Mouse (Mus musculus) heart, embryonic 11.5 days (tissue): ENCODE data around the gene Evc. TPM values are rescaled to one million over a fixed set of nuclear protein-coding genes. Genes with fewer than 3 reads are reported as not detected.

Experiments used
- ATAC-seq: fragments of 200-750 bp; cut with Nextera tagmentation; replicated peaks from 2 replicates; pipeline ENCODE4 v1.8.0; 2017; ENCODE audit warnings: moderate library complexity; ENCODE audit not compliant: insufficient number of reproducible peaks, low FRiP score, low TSS enrichment
- H3K27ac ChIP-seq: fragments of 300-500 bp; sonication (generic); 2 replicates; pipeline ENCODE4 v1.5.1; 2014; ENCODE audit warnings: mild to moderate bottlenecking, low read depth, low read length
- H3K27me3 ChIP-seq: fragments of 300-500 bp; sonication (generic); 2 replicates; pipeline ENCODE4 v1.6.1; 2014; ENCODE audit warnings: mild to moderate bottlenecking, low read length, mixed read lengths; ENCODE audit not compliant: control insufficient read depth, insufficient read depth
- H3K36me3 ChIP-seq: fragments of 300-500 bp; sonication (generic); 2 replicates; pipeline ENCODE4 v1.6.1; 2014; ENCODE audit warnings: mild to moderate bottlenecking, low read length, moderate library complexity, mixed read lengths; ENCODE audit not compliant: control insufficient read depth, insufficient read depth
- H3K4me1 ChIP-seq: fragments of 300-500 bp; sonication (generic); 2 replicates; pipeline ENCODE4 v1.6.1; 2014; ENCODE audit warnings: low read length; ENCODE audit not compliant: control insufficient read depth, insufficient read depth
- H3K4me2 ChIP-seq: fragments of 300-500 bp; sonication (generic); 2 replicates; pipeline ENCODE4 v1.6.1; 2014; ENCODE audit warnings: mild to moderate bottlenecking, moderate library complexity
- H3K4me3 ChIP-seq: fragments of 300-500 bp; sonication (generic); 2 replicates; pipeline ENCODE4 v1.5.1; 2014; ENCODE audit warnings: low read depth, low read length
- H3K9ac ChIP-seq: fragments of 300-500 bp; sonication (generic); 2 replicates; pipeline ENCODE4 v1.6.1; 2014; ENCODE audit warnings: mild to moderate bottlenecking, low read depth, low read length, moderate library complexity
- H3K9me3 ChIP-seq: fragments of 300-500 bp; sonication (generic); replicated peaks from 2 replicates; pipeline ENCODE4 v1.6.1; 2016; ENCODE audit warnings: low read length; ENCODE audit not compliant: control insufficient read depth
- WGBS: fragments of 180-500 bp; shearing (Covaris S2); extraction: QIAGEN DNeasy Blood & Tissue Kit; methylation state at CpG from one replicate; pipeline ENCODE4 v1.1.7; 2014; ENCODE audit not compliant: insufficient replicate concordance; 5-methylcytosine and 5-hydroxymethylcytosine counted together
- polyA plus RNA-seq: library from polyadenylated mRNA; unstranded; fragments of >200 nt; fragmentation: Nextera tagmentation; extraction: Ambion mirVana; gene quantifications from 2 replicates; pipeline ENCODE4 v1.2.1, GENCODE M21; 2014

Gene Evc
- polyA plus RNA-seq, 1 experiment from 2014 or later, result 4.0 TPM

DNA sequence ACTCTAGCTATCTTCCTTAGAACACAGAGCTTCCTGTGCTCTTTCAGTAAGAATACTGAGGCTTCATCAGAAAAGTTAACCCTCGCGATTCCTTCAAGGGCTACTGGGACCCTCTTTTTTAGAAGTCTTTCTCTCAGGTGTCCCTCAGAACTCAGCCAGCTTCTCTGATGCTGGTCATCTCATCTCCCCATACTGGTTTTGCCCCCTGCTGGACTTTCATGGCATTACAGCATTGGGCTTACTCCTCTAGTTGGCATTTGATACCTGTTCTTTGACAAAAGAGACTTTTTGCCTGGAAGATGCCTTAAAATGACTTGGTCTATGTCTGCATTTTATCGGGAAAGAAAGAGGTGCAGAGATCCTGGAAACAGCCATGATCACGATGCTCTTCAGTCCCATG lies 17.7 kb upstream of the Evc start:
- Histone ChIP-seq H3K4me3 (no peak overlapping the region), H3K9ac (no peak overlapping the region), H3K36me3 (peaks cover 20% of the 10 kb centered on the region), H3K4me2 (no peak overlapping the region), H3K27me3 (no peaks in the 10 kb centered on the region), H3K27ac (no peak overlapping the region), H3K9me3 (0 out of 2 replicates have a peak, but pooled peaks cover 3% of the 10 kb centered on the region), H3K4me1 (no peaks in the 10 kb centered on the region)
- no peak for ATAC-seq
- 56% methylated on average over 4 of the region's 4 CpGs for WGBS

DNA sequence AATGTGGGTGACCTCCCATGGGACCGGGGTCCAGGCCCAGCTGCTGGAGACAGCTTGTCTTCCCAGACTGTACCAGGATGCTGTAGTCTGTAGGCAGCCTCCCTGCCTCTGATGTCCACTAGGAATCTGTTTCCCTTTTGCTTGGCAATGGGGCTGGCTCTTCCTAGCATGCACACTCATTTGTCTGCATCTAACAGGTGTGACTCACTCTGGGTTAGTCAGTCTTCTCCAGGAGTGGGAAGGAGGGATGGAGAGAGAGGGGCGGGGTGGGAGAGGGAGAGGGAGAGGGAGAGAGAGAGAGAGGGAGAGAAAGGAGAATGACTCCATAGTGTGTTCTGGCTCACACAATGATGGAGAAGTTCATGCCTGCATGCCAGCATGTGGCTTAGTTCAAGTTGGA lies 15.1 kb upstream of the Evc start:
- Histone ChIP-seq H3K27me3 (no peaks in the 10 kb centered on the region), H3K27ac (no peak overlapping the region), H3K4me1 (no peaks in the 10 kb centered on the region), H3K9me3 (0 out of 2 replicates have a peak, but pooled peaks cover 3% of the 10 kb centered on the region), H3K4me2 (no peak overlapping the region), H3K9ac (no peak overlapping the region), H3K36me3 (peaks cover 21% of the 10 kb centered on the region), H3K4me3 (no peak overlapping the region)
- 85% methylated on average over 2 of the region's 2 CpGs for WGBS
- no peak for ATAC-seq

- no peak for ATAC-seq
- WGBS, result 78% methylated on average over 2 of the region's 2 CpGs
- H3K27ac ChIP-seq, result no peak overlapping the region
- no peak overlapping the region for H3K4me2 ChIP-seq
- no peaks in the 10 kb centered on the region for H3K27me3 ChIP-seq
- no peaks in the 10 kb centered on the region for H3K9me3 ChIP-seq
- H3K9ac ChIP-seq, result no peak overlapping the region
- H3K4me3 ChIP-seq, result no peak overlapping the region
- H3K4me1 ChIP-seq, result peaks cover 4% of the 10 kb centered on the region; the same call in 1 of the 2 replicates
- 0 out of 2 replicates have a peak, but pooled peaks cover 3% of the 10 kb centered on the region for H3K36me3 ChIP-seq
Measured at GRCm38 (mm10) chr5:37343962-37344361, 7.3 kb upstream of the Evc start.

- Histone ChIP-seq H3K9ac (peak within 1 kb of the TSS; percentile 73), H3K36me3 (no peaks in the 10 kb centered on the region), H3K9me3 (no peaks in the 10 kb centered on the region), H3K4me3 (peak within 1 kb of the TSS; percentile 55), H3K27me3 (peaks cover 8% of the 10 kb centered on the region), H3K4me1 (peaks cover 16% of the 10 kb centered on the region), H3K27ac (peak within 1 kb of the TSS; percentile 16), H3K4me2 (peak within 1 kb of the TSS; percentile 97)
- WGBS, result under 1% methylated on average over 26 of the region's 27 CpGs
- peak; percentile 72 for ATAC-seq
Measured at GRCm38 (mm10) chr5:37338288-37338687, 1.6 kb upstream of the Evc start, which contains the start of gene Evc2. Gene Evc2, plus strand, starts transcription at chr5:37338499.

GRCm38 (mm10) chr5:37337696-37338095 lies 1.0 kb upstream of the Evc start:
- Histone ChIP-seq H3K4me2 (peak overlapping the region; percentile 74), H3K27me3 (peaks cover 8% of the 10 kb centered on the region), H3K4me1 (peaks cover 16% of the 10 kb centered on the region), H3K27ac (peak overlapping the region; percentile 16; the same call in 1 of the 2 replicates), H3K4me3 (peak overlapping the region; percentile 55; the same call in 1 of the 2 replicates), H3K9ac (peak overlapping the region; percentile 73; the same call in 1 of the 2 replicates), H3K9me3 (no peaks in the 10 kb centered on the region), H3K36me3 (no peaks in the 10 kb centered on the region)
- 26% methylated on average over 3 of the region's 3 CpGs for whole genome bisulfite sequencing
- no peak for ATAC-seq

- 69% methylated on average over 3 of the region's 3 CpGs for WGBS
- no peaks in the 10 kb centered on the region for H3K36me3 ChIP-seq
- peaks cover 8% of the 10 kb centered on the region for H3K27me3 ChIP-seq
- no peak overlapping the region for H3K4me2 ChIP-seq
- H3K9me3 ChIP-seq, result no peaks in the 10 kb centered on the region
- ATAC-seq, result no peak
- no peak overlapping the region for H3K27ac ChIP-seq
- no peak overlapping the region for H3K4me3 ChIP-seq
- H3K9ac ChIP-seq, result no peak overlapping the region
- peaks cover 16% of the 10 kb centered on the region for H3K4me1 ChIP-seq
Measured at GRCm38 (mm10) chr5:37335061-37335460, 1.6 kb downstream of the Evc start.

DNA sequence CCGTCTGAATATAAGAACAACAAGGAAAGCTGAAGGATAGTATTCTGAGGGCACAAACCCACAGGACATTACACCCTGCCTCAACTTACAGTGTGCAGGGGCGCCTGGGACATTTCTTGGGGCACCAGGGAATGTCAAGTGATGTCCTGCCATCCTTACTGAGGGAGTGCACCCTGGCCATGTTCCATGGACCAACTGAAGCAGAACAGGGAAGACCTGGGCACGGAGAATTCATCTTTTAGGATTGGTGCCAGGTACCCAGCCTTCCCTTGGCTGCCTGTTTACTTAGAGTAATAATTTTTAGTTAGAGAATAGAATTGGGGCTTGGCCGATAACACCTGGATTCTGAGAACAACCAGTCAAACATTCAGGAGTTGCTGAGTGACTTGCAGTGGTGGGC lies 4.6 kb downstream of the Evc start:
- no peak for ATAC-seq
- WGBS, result 70% methylated on average over 4 of the region's 4 CpGs
- H3K9ac ChIP-seq, result no peak overlapping the region
- peaks cover 8% of the 10 kb centered on the region for H3K27me3 ChIP-seq
- H3K4me2 ChIP-seq, result no peak overlapping the region
- H3K36me3 ChIP-seq, result no peaks in the 10 kb centered on the region
- no peak overlapping the region for H3K27ac ChIP-seq
- no peak overlapping the region for H3K4me3 ChIP-seq
- H3K9me3 ChIP-seq, result no peaks in the 10 kb centered on the region
- H3K4me1 ChIP-seq, result no peaks in the 10 kb centered on the region; the same call in 1 of the 2 replicates

DNA sequence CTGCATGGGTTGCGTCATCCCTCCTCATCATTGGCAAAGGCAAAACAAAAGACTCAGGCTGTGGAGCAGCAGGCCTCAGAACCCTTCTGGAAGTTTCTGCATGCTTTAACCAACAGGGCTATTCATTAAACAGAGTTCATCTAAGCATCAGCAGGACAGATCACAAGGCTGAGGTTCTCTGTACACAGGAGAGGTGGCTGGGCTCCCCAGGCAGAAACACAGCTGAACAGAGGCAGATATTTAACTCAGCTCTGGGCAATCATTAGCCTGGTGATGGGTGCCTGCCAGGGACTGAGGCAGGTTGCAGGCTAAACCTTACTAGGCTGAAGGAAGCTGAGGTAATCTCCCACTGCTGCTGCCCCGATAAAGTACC lies 5.6 kb downstream of the Evc start:
- 84% methylated on average over 2 of the region's 2 CpGs for WGBS
- Histone ChIP-seq H3K4me3 (no peak overlapping the region), H3K27me3 (peaks cover 7% of the 10 kb centered on the region), H3K4me1 (no peaks in the 10 kb centered on the region; the same call in 1 of the 2 replicates), H3K27ac (no peak overlapping the region), H3K4me2 (no peak overlapping the region), H3K9ac (no peak overlapping the region), H3K36me3 (0 out of 2 replicates have a peak, but pooled peaks cover 2% of the 10 kb centered on the region), H3K9me3 (no peaks in the 10 kb centered on the region)
- ATAC-seq, result no peak

GRCm38 (mm10) chr5:37330449-37331132 lies 6.1 kb downstream of the Evc start:
- no peak overlapping the region for H3K4me3 ChIP-seq
- H3K36me3 ChIP-seq, result peaks cover 5% of the 10 kb centered on the region; the same call in 1 of the 2 replicates
- peaks cover 1% of the 10 kb centered on the region for H3K27me3 ChIP-seq
- no peaks in the 10 kb centered on the region for H3K9me3 ChIP-seq
- ATAC-seq, result no peak
- no peak overlapping the region for H3K9ac ChIP-seq
- 78% methylated on average over 8 of the region's 8 CpGs for WGBS
- H3K4me1 ChIP-seq, result no peaks in the 10 kb centered on the region
- H3K27ac ChIP-seq, result no peak overlapping the region
- no peak overlapping the region for H3K4me2 ChIP-seq
